Mouse (Mus musculus) telencephalon, adult 2 months (tissue): ENCODE data around the gene Tprgl.
A peak's percentile ranks its signal among the peaks of the same experiment; 100 is the strongest.

Source experiments
- DNase-seq: peaks from one replicate; pipeline ENCODE4 v3.0.0-alpha.2; 2011; ENCODE audit warnings: low read depth, low spot score

Gene Tprgl

GRCm38 (mm10) chr4:154160538-154161390 is at the start of gene Tprgl:
Tprgl (minus strand) TSS chr4:154160666.
- peak; percentile 97 for DNase-seq

DNA sequence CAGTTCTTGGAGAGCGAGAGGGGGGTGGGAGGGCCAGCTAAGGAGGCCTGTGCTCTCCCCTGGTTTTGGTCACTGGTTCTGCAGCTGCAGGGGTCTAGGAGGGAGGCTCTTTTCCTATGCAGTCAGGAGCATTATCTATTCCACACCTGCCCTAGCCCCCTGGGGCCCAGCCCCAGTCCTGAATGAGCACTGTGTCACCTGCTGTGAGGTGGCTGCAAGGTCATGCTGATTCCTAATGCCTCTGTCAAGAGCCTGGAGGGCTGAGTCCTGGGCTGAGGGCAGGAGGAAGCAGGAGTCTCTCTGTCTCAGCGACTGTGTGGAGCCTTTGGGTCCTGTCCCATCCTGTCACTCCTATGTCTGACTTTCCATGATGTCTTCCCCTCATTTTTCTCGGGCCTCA is 49.4 kb upstream of the Tprgl start:
- no peak for DNase-seq

GRCm38 (mm10) chr4:154209054-154209453 is 48.6 kb upstream of the Tprgl start:
- no peak for DNase-seq

DNA sequence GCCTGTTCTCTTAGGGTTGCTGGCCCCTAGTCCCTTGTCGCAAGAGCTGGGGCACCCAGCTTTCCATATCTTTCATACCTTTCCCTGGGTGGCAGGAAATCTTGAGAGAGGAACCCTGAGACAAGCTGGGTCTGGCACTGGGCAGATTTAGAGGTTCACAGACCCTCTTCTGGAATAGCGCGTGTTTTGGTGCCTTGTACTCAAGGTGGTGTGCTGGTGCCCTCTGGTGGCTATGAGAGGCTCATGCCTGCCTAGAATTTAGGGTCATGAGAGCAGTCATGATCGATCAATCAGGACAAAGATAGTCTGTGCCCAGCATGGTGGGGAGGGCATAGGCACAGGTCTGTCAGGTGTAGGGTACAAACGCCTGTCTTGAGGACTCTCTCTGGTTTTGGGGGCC is 46.8 kb upstream of the Tprgl start:
- DNase-seq: peak; percentile 24

GRCm38 (mm10) chr4:154205392-154205791 is 44.9 kb upstream of the Tprgl start:
- no peak for DNase-seq

- no peak for DNase-seq
Observed at GRCm38 (mm10) chr4:154204532-154204931, 44.1 kb upstream of the Tprgl start.

DNA sequence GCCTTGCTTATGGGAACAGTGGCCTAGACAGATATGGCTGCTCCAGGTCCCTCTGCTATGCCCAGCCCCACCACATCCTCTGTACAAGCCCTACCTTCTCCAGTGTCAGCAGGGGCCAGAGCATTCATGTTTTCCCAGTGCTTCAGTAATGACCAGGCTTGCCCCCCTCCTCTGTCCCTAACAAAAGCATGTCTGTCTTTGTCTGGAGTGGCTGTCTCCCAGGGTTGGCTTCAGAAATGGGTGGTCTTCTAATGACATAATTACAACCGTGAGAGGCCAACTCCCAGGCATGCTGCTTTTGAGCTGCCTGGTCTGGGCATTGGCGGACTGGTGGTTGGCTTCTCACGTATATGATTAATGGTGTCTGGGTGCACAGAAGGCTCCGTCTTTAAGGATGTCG is 41.0 kb upstream of the Tprgl start:
- no peak for DNase-seq

GRCm38 (mm10) chr4:154198377-154198961 is 38.0 kb upstream of the Tprgl start:
- no peak for DNase-seq

- no peak for DNase-seq
Observed at GRCm38 (mm10) chr4:154197961-154198360, 37.5 kb upstream of the Tprgl start.

GRCm38 (mm10) chr4:154188948-154189347 is 28.5 kb upstream of the Tprgl start:
- DNase-seq: no peak

GRCm38 (mm10) chr4:154186002-154186537 is 25.6 kb upstream of the Tprgl start:
- DNase-seq: no peak

DNA sequence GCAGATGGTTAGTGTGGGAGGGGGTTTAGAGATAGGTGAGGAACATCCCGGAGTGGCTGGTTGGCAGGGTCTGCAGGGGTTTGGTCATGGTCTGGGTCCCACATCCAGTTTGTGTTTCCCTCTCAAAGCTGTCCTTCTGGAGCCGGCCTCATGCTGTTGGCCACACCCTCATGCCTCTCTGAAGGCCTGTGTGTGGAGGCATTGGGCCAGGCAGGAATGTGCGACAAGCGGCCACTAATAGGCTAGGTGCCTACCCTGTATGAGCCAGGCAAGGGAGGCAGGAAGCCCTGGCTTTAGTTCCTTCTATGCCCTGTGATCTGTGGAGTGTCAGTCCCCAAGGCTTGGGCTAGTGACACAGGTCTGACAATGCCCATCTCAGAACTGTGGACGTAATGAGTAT is 24.5 kb upstream of the Tprgl start:
- no peak for DNase-seq

- no peak for DNase-seq
Observed at GRCm38 (mm10) chr4:154183566-154183965, 23.1 kb upstream of the Tprgl start.

GRCm38 (mm10) chr4:154181001-154181400 is 20.5 kb upstream of the Tprgl start:
- DNase-seq: no peak

- no peak for DNase-seq
Observed at GRCm38 (mm10) chr4:154177257-154177656, 16.8 kb upstream of the Tprgl start.

- DNase-seq: no peak
Observed at GRCm38 (mm10) chr4:154171931-154172604, 11.6 kb upstream of the Tprgl start.

DNA sequence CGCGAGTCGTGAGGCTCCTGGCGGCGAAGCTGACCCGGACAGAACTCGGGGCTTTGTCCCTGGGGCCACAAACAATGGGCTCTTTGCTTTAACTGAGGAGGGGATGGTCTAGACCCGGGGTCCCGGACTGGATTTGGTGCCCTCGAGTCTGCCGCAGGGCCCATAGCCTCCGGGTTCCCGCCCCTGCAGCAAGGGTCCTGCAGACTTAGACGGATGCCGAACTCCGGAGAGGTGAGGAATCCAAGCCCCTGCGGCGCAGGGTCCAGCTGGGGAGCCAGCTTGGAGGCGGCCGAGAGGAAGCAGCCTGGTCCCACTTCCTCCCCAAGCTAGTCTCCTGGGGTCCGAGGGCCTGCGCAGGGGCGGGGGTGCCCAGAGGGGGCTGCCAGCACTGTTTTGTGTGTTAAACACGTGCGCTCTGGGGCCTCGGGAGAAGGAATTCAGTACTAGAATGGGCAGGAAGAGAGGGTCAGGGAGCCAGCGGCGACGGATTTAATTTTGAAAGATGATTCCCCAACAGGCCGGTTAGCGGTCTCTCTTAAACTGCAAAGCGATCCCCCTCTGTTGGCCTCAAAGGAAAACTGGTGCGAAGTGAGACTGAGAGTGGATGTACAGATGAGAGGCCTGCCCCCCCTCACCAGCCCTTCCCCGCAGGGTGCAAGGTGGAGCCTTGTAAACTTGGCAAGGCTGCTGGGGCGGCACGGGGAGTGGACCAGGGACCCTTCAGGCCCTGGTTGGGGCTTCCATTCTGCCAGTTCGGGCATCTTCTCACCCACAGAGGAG is 10.9 kb upstream of the Tprgl start:
- no peak for DNase-seq

DNA sequence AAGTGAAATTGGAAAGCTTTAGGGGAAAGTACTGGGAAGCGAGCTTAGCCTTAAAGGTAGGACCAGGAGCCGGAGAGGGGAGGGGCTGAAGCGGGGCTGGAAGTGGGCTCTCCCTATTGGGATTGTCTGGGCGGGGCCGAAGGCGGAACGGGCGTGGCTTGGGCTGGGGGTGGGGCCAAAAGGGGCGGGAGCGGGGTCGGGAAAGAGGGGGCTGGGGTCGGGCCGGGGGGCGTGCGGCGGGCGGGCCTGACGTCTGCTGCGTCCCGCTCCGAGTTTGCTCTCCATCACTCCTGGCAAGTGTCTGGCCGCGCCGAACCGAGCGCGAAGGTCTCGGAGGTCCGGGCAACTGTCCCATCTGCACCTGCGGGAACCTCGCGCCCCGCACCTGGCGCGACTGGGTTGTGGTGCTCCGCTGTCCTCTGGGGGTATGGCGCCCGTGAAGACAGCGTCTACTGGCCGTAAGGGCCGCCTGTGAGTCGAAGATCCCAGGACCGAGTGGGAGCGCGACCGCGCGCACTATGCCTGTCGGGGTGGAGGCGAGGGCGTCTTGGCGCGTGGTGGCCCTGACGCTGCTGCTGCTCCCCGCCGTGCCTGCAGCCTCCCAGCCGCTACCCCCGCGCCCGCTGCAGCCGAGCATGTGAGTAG is 10.2 kb upstream of the Tprgl start, which contains the start of gene Megf6:
TSS of gene Megf6 (plus strand) at position 225 of the 645 bp plus-strand sequence.
- no peak for DNase-seq

DNA sequence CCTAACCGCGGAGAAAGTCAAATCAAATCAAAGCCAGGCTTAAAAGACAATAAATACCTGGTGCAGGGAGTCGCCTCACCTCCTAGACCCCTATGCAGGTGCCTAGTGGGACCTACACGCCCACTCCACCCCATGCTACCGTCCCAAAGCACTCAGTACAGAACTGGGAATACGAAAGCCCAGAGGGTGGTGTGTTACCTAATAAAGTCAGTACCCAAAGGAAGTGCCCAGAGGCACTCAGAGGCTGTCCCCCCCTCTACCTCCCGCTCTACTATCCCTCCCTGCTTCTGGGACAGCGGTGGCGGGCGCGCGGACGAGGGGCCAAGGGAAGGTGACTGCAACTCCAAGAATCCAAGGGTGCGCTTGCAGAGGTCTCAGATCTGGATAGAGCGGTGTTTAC is 9.6 kb upstream of the Tprgl start:
- no peak for DNase-seq

DNA sequence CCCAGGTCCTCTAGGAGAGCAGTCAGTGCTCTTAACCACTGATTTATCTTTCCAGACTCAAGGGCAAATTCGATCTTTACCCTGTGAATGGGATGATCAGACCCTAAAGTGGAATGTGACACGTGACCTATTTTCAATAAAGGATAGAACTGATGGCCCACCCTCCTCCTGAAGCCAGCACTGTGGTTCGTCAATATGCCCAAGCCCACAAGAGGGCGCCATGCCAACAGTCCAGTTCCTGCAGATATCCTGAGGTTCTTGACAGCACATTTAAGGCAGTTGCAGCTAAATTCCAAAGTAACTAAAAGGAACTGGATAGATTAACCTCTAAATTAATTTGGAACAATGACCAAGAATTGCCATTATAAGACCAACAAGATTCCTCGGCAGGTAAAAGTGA is 6.6 kb upstream of the Tprgl start:
- no peak for DNase-seq

- DNase-seq: no peak
Observed at GRCm38 (mm10) chr4:154163296-154163695, 2.8 kb upstream of the Tprgl start.
